Mouse (Mus musculus): ENCODE data around the gene Fbln5. TPM values are rescaled to one million over a fixed set of nuclear protein-coding genes. Genes with fewer than 3 reads are reported as not detected.

The Fbln5 gene
- total RNA-seq (2021): 1 to 10 TPM; 3.4 to 4.8 TPM
- long read RNA-seq, full-length matches to known transcripts: 4 of 5 reads
- long read RNA-seq, partial matches to known transcripts: 0 of 5 reads
- long read RNA-seq, other reads (novel, unspliced or antisense): 1 of 5 reads

GRCm38 (mm10) chr12:101818608-101819370 lies at the start of gene Fbln5:
Fbln5 (minus strand) TSS chr12:101819055.
- DNase-seq (ENCODE audit: low spot score in 2 of 2): no peak

- no peak for DNase-seq (ENCODE audit: low spot score in 2 of 2)
Observed at GRCm38 (mm10) chr12:101862286-101862964, 43.6 kb upstream of the Fbln5 start.

GRCm38 (mm10) chr12:101860256-101860655 lies 41.4 kb upstream of the Fbln5 start:
- no peak for DNase-seq (ENCODE audit: low spot score in 2 of 2)

GRCm38 (mm10) chr12:101858011-101858410 lies 39.2 kb upstream of the Fbln5 start:
- DNase-seq (ENCODE audit: low spot score in 2 of 2): no peak

GRCm38 (mm10) chr12:101854336-101854735 lies 35.5 kb upstream of the Fbln5 start:
- DNase-seq (ENCODE audit: low spot score in 2 of 2): no peak

GRCm38 (mm10) chr12:101851846-101852564 lies 33.1 kb upstream of the Fbln5 start:
- DNase-seq (ENCODE audit: low spot score in 2 of 2): no peak

- no peak for DNase-seq (ENCODE audit: low spot score in 2 of 2)
Observed at GRCm38 (mm10) chr12:101851314-101851713, 32.5 kb upstream of the Fbln5 start.

- DNase-seq (ENCODE audit: low spot score in 2 of 2): no peak
Observed at GRCm38 (mm10) chr12:101836546-101837274, 17.9 kb upstream of the Fbln5 start.

GRCm38 (mm10) chr12:101834715-101835114 lies 15.9 kb upstream of the Fbln5 start:
- peak in 1 of 2 experiments; percentile 31 for DNase-seq (ENCODE audit: low spot score in 2 of 2)

- DNase-seq (ENCODE audit: low spot score in 2 of 2): no peak
Observed at GRCm38 (mm10) chr12:101833776-101834175, 14.9 kb upstream of the Fbln5 start.

GRCm38 (mm10) chr12:101833115-101833506 lies 14.3 kb upstream of the Fbln5 start:
- DNase-seq (ENCODE audit: low spot score in 2 of 2): no peak

GRCm38 (mm10) chr12:101832179-101833114 lies 13.6 kb upstream of the Fbln5 start:
- DNase-seq (ENCODE audit: low spot score in 2 of 2): no peak

GRCm38 (mm10) chr12:101831221-101831620 lies 12.4 kb upstream of the Fbln5 start:
- DNase-seq (ENCODE audit: low spot score in 2 of 2): no peak

GRCm38 (mm10) chr12:101823161-101823560 lies 4.3 kb upstream of the Fbln5 start:
- no peak for DNase-seq (ENCODE audit: low spot score in 2 of 2)

GRCm38 (mm10) chr12:101821596-101821995 lies 2.7 kb upstream of the Fbln5 start:
- no peak for DNase-seq (ENCODE audit: low spot score in 2 of 2)

- DNase-seq (ENCODE audit: low spot score in 2 of 2): no peak
Observed at GRCm38 (mm10) chr12:101819570-101819969, 715 bp upstream of the Fbln5 start.

GRCm38 (mm10) chr12:101818246-101818607 lies 628 bp downstream of the Fbln5 start:
- DNase-seq (ENCODE audit: low spot score in 2 of 2): no peak

- DNase-seq (ENCODE audit: low spot score in 2 of 2): no peak
Observed at GRCm38 (mm10) chr12:101816810-101817209, 2.0 kb downstream of the Fbln5 start.

- DNase-seq (ENCODE audit: low spot score in 2 of 2): no peak
Observed at GRCm38 (mm10) chr12:101815796-101816195, 3.1 kb downstream of the Fbln5 start.

- no peak for DNase-seq (ENCODE audit: low spot score in 2 of 2)
Observed at GRCm38 (mm10) chr12:101814423-101814822, 4.4 kb downstream of the Fbln5 start.
